Mouse (Mus musculus): ENCODE measurements around the gene Tbc1d23.

DNA sequence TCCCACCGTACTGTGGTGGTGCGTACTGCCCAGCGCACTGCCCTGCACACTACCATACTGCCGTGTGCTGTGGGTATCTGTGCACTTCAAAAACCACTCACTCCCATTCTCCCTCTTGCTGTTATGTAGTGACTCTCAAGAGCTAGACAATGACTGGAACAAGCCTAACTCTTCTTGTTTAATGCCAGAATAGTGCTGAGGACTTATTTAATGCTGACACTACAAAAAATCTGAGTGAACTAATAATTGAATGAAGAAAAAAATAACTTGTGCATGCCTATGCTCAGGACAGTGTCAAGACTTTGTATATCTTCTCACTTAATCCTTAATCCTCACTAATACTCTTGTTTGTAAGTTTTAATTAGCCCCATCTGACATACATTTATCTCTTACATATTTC, 16.2 kb upstream of the Tbc1d23 start:
- TF ChIP-seq CTCF (IDR thresholded peaks at IDR 0.05; ENCODE audit: borderline replicate concordance, extremely low read depth, insufficient read depth, insufficient read length) (no peak), POLR2A (IDR thresholded peaks at IDR 0.05; ENCODE audit: borderline replicate concordance, extremely low read depth, insufficient read depth, insufficient read length, poor library complexity, severe bottlenecking) (no peak)

Data from brain, embryonic 14.5 days (tissue).